Mouse (Mus musculus): ENCODE results near the gene Wdr25.

DNA sequence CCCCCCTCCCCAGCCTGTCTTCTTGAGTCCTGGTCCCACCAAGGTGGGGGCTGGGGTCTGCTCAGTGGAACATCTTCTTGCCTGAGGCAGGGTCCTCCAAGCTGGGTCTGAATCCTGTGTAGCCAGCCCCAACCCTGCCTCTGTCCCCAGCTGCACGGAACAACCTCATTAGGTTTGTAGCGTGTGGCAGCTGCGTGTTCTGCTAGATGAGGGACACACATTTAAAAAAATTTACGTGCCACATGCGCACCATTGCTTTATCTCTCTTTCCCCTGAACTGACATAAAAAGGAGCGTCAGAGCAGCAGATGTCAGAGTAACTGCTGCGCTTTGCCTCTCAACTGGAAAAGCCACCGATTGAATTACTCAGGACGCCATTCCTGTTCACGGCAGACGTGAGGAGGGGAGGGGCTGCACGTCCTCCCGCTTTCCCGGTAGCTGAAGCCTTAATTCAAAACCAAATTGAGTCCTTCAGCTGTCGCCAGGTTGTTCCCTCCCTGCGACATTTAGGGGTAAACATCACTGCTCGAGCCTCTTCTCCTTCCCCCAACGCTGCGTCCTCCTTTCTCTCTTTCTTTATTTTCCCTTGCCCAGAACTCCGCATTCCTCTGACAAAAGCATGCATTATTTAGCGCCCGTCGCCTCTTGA lies 65.7 kb downstream of the Wdr25 start:
- TF ChIP-seq POLR2A (IDR thresholded peaks at IDR 0.05; ENCODE audit: control insufficient read depth, extremely low read depth, insufficient read depth, low read length, poor library complexity) (no peak), CTCF (IDR thresholded peaks at IDR 0.05; ENCODE audit: borderline replicate concordance, control insufficient read depth, extremely low read depth, insufficient read depth, low read length, poor library complexity) (no peak)

All from thymus, adult 2 months (tissue).